Mouse (Mus musculus) splenic B cell, adult 2 months (primary cell): Measurements from ENCODE around the gene Tom1l2.

Experiments
- DNase-seq: peaks from one replicate; pipeline ENCODE4 v3.0.0-alpha.2; 2011; ENCODE audit warnings: low read depth, low spot score
- H3K27me3 ChIP-seq: 2 replicates; pipeline ENCODE4 v1.6.1; 2012; ENCODE audit warnings: mild to moderate bottlenecking, low read length, moderate library complexity, mixed read lengths; ENCODE audit not compliant: control insufficient read depth, poor library complexity, insufficient read depth, severe bottlenecking
- H3K36me3 ChIP-seq: 2 replicates; pipeline ENCODE4 v1.6.1; 2012; ENCODE audit warnings: mild to moderate bottlenecking, low read length, moderate library complexity, mixed read lengths; ENCODE audit not compliant: control insufficient read depth, poor library complexity, insufficient read depth, severe bottlenecking

Tom1l2 gene

DNA sequence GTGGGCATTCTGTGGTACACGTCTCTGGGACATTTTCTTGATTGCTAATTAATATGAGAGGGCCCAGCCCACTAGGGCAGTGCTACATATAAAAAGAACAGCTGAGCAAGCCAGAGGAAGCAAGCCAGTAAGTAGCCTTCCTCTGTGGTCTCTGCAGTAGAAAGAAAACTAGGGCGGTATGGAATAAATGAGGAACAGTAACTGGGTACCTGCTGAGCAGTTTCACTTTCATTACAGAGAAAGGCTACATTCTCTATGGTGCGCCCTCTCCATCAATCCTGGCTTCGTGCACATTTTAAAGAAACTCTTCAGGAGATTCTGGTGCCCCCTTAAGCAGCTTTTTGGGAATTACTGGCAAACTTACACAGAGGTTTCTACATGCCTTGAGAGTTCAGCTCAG, 47.1 kb downstream of the Tom1l2 start:
- no peaks in the 10 kb centered on the region for H3K36me3 ChIP-seq
- H3K27me3 ChIP-seq, result no peaks in the 10 kb centered on the region
- DNase-seq, result peak; percentile 68

GRCm38 (mm10) chr11:60303497-60303896, 49.2 kb downstream of the Tom1l2 start:
- H3K27me3 ChIP-seq, result no peaks in the 10 kb centered on the region
- no peak for DNase-seq

GRCm38 (mm10) chr11:60302354-60303083, 50.2 kb downstream of the Tom1l2 start:
- peak; percentile 25 for DNase-seq
- H3K36me3 ChIP-seq, result no peaks in the 10 kb centered on the region

More at GRCm38 (mm10) chr11:60303497-60303896, 49.2 kb downstream of the Tom1l2 start:
- H3K36me3 ChIP-seq, result no peaks in the 10 kb centered on the region

GRCm38 (mm10) chr11:60301588-60302208, 51.0 kb downstream of the Tom1l2 start:
- DNase-seq, result peak; percentile 24
- H3K27me3 ChIP-seq, result no peaks in the 10 kb centered on the region
- no peaks in the 10 kb centered on the region for H3K36me3 ChIP-seq

More at GRCm38 (mm10) chr11:60302354-60303083, 50.2 kb downstream of the Tom1l2 start:
- no peaks in the 10 kb centered on the region for H3K27me3 ChIP-seq

DNA sequence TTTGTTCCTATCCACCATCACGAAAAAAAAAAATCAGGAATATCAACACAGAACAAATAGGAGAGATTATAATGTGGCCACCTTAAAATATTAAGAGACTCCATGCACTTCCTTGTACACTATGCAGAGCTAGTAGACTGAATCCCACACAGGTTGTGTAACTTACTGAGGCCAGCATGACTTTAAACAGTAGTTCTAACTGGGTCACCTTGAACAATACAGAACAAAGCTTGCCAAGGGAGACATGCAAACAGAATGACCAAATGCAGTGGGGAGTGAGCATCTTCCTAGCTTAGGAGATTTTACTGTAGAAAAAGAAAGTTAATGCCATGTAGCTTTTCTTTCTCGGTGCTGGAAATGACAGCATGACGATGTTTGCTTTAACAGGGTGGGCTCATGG, 52.4 kb downstream of the Tom1l2 start:
- DNase-seq, result no peak
- no peaks in the 10 kb centered on the region for H3K27me3 ChIP-seq

GRCm38 (mm10) chr11:60297772-60298171, 54.9 kb downstream of the Tom1l2 start:
- DNase-seq, result no peak
- Histone ChIP-seq H3K27me3 (no peaks in the 10 kb centered on the region), H3K36me3 (no peaks in the 10 kb centered on the region)

More for the DNA sequence above, 52.4 kb downstream of the Tom1l2 start:
- no peaks in the 10 kb centered on the region for H3K36me3 ChIP-seq

- H3K27me3 ChIP-seq, result no peaks in the 10 kb centered on the region
- no peak for DNase-seq
- no peaks in the 10 kb centered on the region for H3K36me3 ChIP-seq
These were observed 57.9 kb downstream of the Tom1l2 start for GRCm38 (mm10) chr11:60294630-60295313.

GRCm38 (mm10) chr11:60293683-60294629, 58.7 kb downstream of the Tom1l2 start:
- Histone ChIP-seq H3K36me3 (no peaks in the 10 kb centered on the region), H3K27me3 (no peaks in the 10 kb centered on the region)
- no peak for DNase-seq

DNA sequence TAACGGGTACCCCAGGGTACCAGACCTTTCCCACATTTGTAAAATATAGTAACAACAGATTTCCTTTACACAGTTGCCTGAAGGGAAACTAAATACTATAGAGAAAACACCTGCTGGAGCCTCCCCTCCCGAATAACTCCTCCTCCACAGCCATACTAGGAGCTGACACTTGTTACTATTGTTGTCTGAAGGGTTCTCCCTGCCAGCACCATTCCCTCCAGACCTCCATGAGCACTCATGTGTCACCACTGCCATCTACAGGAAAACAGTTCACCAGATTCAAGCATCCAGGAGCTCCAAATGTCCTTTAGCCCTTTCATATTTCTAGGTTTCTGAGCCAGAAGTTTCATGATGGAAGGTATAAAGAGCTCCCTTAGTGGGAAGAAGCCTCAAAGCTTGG, 60.0 kb downstream of the Tom1l2 start:
- H3K36me3 ChIP-seq, result no peaks in the 10 kb centered on the region
- peak; percentile 27 for DNase-seq
- no peaks in the 10 kb centered on the region for H3K27me3 ChIP-seq

- no peak for DNase-seq
- H3K36me3 ChIP-seq, result no peaks in the 10 kb centered on the region
- H3K27me3 ChIP-seq, result no peaks in the 10 kb centered on the region
These were observed 63.7 kb downstream of the Tom1l2 start for GRCm38 (mm10) chr11:60288980-60289379.

DNA sequence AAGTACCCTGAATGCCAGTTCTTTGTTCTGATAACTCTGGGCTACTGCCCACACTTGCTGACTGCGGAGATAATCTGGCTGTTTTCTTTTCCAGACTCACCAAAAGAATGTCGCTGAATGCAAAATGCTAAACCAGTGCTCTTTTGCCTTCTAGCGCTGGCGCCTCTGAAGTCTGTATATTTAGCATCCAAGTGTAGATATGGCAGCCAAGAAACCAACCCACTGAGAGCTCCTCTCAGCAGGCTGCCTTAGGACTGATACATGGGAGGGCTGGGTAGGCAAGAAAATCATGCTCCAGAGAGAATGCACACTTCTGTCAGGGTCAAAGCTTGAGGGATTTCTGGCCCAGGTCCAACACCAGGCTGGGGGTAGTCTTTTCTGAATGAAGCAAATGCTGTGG, 66.4 kb downstream of the Tom1l2 start:
- no peak for DNase-seq
- H3K36me3 ChIP-seq, result no peaks in the 10 kb centered on the region
- H3K27me3 ChIP-seq, result no peaks in the 10 kb centered on the region

- DNase-seq, result no peak
- H3K27me3 ChIP-seq, result no peaks in the 10 kb centered on the region
- no peaks in the 10 kb centered on the region for H3K36me3 ChIP-seq
These were observed 72.0 kb downstream of the Tom1l2 start for GRCm38 (mm10) chr11:60280429-60281414.

DNA sequence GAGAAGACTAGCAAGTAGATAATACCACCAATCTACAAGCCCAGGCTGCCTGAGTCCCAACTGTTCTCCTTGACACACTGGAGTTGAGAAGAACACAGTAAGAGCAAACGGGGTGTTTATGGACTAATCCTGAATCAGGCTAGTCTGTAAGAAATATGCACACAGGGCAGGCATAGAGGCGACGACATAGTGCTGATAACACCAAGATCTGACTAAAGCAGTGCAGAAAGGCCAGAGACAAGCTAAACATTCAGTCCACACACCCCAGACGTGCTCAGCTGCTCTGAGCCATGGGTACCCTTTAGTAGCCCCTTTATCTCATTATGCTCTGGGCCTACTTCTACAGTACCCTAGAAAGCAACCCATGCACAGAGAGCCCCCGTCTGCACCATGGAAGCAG, 73.2 kb downstream of the Tom1l2 start:
- Histone ChIP-seq H3K36me3 (no peaks in the 10 kb centered on the region; the same call in 1 of the 2 replicates), H3K27me3 (no peaks in the 10 kb centered on the region)
- DNase-seq, result no peak
